Mouse (Mus musculus): ENCODE measurements at regions not wholly inside any gene's neighbourhood (a gene's known extent, or its start where the extent isn't known, plus 50 kb on each side); places are given as distances from the start of the nearest gene placed in this dataset.

DNA sequence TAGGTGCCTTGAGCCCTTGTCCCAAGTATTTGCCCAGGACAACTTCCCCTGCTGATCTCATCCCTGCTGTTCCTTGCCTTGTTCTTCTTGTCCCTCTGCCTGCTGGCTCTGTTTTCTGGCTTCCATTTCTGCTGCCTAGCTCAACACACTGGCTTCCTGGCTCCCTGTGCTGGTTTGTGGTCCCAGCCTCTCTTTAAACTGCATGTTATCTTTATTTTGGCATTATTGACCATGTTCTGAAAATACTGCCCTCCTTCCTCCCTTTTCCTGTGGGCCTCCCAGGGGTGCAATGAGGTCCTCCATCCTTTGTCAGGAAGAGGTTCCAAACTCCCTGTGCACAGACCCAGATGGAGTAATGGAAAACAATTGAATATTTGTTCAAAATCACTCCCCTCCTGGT is 97.9 kb upstream of the Arhgap32 start:
- Histone ChIP-seq H3K36me3 (replicated peaks) (no peaks in the 10 kb centered on the region), H3K4me3 (no peak overlapping the region), H3K27ac (no peak overlapping the region), H3K4me1 (peaks cover 25% of the 10 kb centered on the region), H3K27me3 (ENCODE audit: poor library complexity, severe bottlenecking) (no peaks in the 10 kb centered on the region), H3K9me3 (no peaks in the 10 kb centered on the region)
- DNase-seq (ENCODE audit: extremely low spot score, low spot score): no peak

DNA sequence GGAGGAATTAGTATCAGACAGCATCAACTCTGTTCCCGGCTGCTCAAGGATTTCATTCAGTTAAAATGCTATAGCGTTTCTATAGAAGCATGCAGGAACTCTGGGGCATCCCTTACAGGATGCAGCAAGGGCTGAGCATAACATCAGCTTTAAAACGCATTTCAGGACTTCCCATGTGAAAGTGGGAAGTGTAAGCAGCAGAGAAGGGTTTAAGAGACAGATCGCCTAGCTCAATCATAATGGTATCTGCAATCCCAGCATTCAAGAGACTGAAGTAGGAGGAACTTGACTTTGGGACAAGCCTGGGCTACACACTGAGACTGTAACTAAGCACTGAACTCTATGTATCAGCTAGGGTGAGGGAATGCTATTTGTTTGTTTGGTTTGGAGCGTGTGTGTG is 96.2 kb upstream of the Arhgap32 start:
- 89% methylated on average over 5 of the region's 5 CpGs for WGBS
- no peak overlapping the region for H3K27ac ChIP-seq
- no peaks in the 10 kb centered on the region for H3K9me3 ChIP-seq
- no peaks in the 10 kb centered on the region for H3K27me3 ChIP-seq (ENCODE audit: poor library complexity, severe bottlenecking)
- no peak for DNase-seq (ENCODE audit: extremely low spot score, low spot score)
- no peak overlapping the region for H3K4me3 ChIP-seq
- H3K36me3 ChIP-seq (replicated peaks): no peaks in the 10 kb centered on the region
- H3K4me1 ChIP-seq: peaks cover 26% of the 10 kb centered on the region

DNA sequence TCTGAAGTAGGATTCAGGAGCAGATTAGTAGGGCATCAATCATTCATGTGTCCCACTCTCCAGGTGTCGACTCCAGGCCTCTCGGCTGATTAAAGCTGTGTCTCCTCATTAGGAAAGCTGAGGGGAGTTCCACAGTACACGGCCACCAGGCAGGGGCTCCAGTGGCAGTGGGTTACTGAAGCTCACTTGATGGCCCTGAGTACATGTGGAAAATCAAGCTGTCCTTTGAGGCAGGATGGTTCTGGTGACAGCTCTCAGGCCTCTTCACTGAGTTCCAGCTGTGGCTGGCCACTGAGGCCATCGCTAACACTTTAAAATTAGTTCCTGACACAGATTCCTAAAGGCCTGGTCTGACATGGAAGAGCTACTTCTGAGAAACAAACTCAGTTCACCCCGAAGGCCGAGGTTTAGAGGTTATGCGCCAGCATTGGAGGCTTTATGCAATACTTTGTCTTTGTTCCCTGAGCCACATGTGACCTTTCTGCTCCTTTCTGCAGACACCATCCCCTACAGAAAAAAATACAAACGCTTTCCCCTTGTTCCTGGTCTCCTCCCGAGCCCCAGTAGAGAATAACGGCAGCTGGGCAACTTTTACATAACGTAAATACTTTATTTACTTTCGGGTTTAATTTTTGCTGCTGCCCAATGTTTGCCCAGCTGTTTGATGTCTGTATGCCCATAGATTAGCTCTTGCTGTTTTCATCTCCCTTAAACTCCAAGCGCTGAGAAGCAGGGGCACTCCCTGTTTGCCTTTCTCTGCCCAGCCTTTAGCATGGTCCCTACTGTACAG is 94.8 kb upstream of the Arhgap32 start:
- Histone ChIP-seq H3K27ac (peak overlapping the region; percentile 74), H3K4me1 (peaks cover 27% of the 10 kb centered on the region), H3K9me3 (no peaks in the 10 kb centered on the region), H3K36me3 (replicated peaks) (no peaks in the 10 kb centered on the region), H3K27me3 (ENCODE audit: poor library complexity, severe bottlenecking) (no peaks in the 10 kb centered on the region), H3K4me3 (no peak overlapping the region)
- WGBS: 37% methylated on average over 13 of the region's 13 CpGs
- peak; percentile 20 for DNase-seq (ENCODE audit: extremely low spot score, low spot score)

DNA sequence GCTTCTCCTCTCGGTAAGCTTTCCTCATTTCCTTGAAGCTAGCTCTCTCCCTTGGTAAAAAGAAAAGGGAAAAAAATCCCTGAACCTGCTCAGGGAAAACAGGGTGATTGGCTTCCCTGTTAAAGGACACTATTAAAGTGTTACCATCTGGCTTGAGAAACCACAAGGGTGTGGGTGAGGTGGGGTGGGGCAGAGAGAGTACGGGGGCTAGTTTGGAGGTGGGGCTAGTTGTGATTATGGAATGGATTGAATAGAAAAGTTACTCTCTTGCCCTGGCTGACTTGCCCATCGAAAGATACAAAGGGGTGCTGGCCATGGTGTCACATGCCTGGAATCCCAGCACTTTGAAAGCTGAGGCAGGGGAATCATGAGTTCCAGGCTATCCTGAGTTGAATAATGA is 94.2 kb upstream of the Arhgap32 start:
- Histone ChIP-seq H3K9me3 (no peaks in the 10 kb centered on the region), H3K36me3 (replicated peaks) (no peaks in the 10 kb centered on the region), H3K4me1 (peaks cover 21% of the 10 kb centered on the region), H3K4me3 (no peak overlapping the region), H3K27me3 (ENCODE audit: poor library complexity, severe bottlenecking) (no peaks in the 10 kb centered on the region), H3K27ac (peak overlapping the region; percentile 74)
- WGBS: 43% methylated on average over 3 of the region's 3 CpGs
- no peak for DNase-seq (ENCODE audit: extremely low spot score, low spot score)

DNA sequence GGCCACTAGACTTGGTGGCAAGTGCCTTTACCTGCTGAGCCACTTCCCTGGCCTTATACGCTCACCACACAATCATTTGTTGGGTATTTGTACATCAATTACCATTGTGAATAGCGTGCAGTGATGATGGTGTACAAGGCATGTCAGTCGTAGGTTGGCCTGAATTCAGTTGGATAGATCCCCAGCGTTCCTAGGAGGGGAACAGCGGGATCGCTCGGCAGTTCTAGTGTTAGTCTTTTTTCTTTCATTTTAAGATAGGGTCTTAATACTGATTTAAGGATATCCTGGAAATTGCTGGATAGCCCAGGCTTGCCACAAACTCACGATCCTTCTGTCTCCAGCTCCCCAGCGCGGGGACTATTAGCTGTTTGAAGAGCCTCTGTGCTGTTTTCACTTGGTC is 92.9 kb upstream of the Arhgap32 start:
- H3K36me3 ChIP-seq (replicated peaks): no peaks in the 10 kb centered on the region
- no peaks in the 10 kb centered on the region for H3K9me3 ChIP-seq
- peaks cover 20% of the 10 kb centered on the region for H3K4me1 ChIP-seq
- 90% methylated on average over 10 of the region's 10 CpGs for WGBS
- H3K4me3 ChIP-seq: no peak overlapping the region
- H3K27ac ChIP-seq: no peak overlapping the region
- no peak for DNase-seq (ENCODE audit: extremely low spot score, low spot score)
- no peaks in the 10 kb centered on the region for H3K27me3 ChIP-seq (ENCODE audit: poor library complexity, severe bottlenecking)

DNA sequence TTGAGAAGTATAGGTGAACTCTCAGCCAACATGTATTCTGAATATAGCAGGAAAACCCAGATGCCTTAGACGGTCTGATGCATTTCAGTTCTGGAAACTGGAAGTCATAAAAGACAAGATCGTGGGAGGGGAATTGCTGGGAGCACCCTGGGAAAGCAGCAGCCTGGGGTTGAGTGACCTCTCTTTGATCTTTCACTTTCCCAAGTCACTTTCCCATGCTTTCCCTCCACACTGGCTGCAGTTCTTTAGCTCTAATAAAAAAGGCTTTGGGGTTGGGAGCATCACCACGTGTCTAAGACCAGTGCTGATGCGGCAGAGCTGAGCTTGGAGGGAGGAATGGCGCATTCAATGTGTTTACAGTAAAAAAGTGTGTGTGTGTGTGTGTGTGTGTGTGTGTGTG is 91.2 kb upstream of the Arhgap32 start:
- no peaks in the 10 kb centered on the region for H3K36me3 ChIP-seq (replicated peaks)
- WGBS: 68% methylated on average over 5 of the region's 5 CpGs
- H3K4me3 ChIP-seq: no peak overlapping the region
- H3K27ac ChIP-seq: no peak overlapping the region
- peaks cover 23% of the 10 kb centered on the region for H3K4me1 ChIP-seq
- H3K9me3 ChIP-seq: no peaks in the 10 kb centered on the region
- DNase-seq (ENCODE audit: extremely low spot score, low spot score): no peak
- no peaks in the 10 kb centered on the region; the same call in 1 of the 2 replicates for H3K27me3 ChIP-seq (ENCODE audit: poor library complexity, severe bottlenecking)

DNA sequence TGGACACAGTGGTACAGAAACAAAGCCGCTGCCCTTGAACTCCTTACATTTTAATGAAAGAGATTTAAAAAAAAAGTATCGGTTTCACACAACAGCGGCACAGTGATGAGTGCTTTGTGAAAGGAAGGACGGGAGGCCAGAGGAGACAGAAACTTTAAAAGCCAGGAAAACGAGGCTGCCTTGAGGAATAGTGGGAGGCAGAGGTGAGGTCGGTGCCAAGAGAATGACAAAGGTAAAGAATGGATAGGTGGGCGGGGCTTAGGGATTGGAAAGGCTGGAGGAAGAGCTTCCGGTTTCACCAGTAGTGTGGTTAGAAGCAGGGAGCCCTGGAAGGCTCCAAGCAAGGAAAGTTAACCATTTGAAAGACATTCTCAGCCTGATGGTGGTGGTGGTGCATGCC is 88.0 kb upstream of the Arhgap32 start:
- no peak overlapping the region for H3K27ac ChIP-seq
- WGBS: 39% methylated on average over 8 of the region's 8 CpGs
- no peaks in the 10 kb centered on the region for H3K9me3 ChIP-seq
- H3K27me3 ChIP-seq (ENCODE audit: poor library complexity, severe bottlenecking): peaks cover 17% of the 10 kb centered on the region
- no peaks in the 10 kb centered on the region for H3K36me3 ChIP-seq (replicated peaks)
- H3K4me3 ChIP-seq: no peak overlapping the region
- no peak for DNase-seq (ENCODE audit: extremely low spot score, low spot score)
- H3K4me1 ChIP-seq: peaks cover 22% of the 10 kb centered on the region

DNA sequence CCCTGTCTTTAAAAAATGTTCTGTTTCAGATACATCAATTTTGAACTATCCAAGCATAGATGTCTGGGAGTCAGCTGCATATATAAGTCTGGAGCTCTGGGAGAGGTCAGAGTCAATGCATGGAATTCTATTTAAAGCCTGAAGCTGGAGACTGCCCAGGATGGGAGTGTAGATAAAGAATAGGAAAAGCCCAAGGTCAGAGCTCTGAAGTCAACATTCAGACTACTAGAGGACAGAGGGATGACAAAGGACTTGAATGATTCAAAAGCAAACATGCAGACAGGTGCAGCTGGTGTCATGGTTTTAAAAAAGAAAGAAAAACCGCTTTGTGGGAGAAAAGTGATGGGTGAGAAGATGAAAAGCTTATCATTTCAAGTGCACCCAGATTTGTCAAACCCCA is 86.9 kb upstream of the Arhgap32 start:
- H3K27ac ChIP-seq: no peak overlapping the region
- no peaks in the 10 kb centered on the region for H3K9me3 ChIP-seq
- no peaks in the 10 kb centered on the region for H3K36me3 ChIP-seq (replicated peaks)
- H3K4me3 ChIP-seq: no peak overlapping the region
- no peak for DNase-seq (ENCODE audit: extremely low spot score, low spot score)
- 73% methylated on average over 1 of the region's 1 CpGs for WGBS
- peaks cover 17% of the 10 kb centered on the region for H3K27me3 ChIP-seq (ENCODE audit: poor library complexity, severe bottlenecking)
- H3K4me1 ChIP-seq: peaks cover 32% of the 10 kb centered on the region

DNA sequence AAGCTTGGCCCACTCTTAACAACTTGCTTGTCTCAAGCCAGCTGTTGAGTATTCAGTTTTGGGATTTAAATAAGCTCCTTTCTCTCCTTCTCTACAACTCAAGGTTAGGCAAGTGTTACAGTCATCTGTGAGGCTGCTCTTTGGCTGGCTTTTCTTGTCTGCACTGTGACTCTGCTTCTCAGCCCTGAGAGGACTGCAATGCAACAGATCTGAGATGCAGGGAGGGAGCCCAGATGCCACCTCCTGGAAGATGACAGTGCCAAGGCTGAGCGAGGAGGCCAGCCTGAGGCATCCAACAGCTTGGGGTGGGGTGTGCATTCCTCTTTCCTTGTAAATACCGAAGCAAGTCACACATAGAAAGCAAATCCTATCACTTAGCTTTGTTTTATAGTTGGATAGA is 86.2 kb upstream of the Arhgap32 start:
- H3K27me3 ChIP-seq (ENCODE audit: poor library complexity, severe bottlenecking): peaks cover 17% of the 10 kb centered on the region
- 69% methylated on average over 2 of the region's 2 CpGs for WGBS
- no peak for DNase-seq (ENCODE audit: extremely low spot score, low spot score)
- H3K36me3 ChIP-seq (replicated peaks): no peaks in the 10 kb centered on the region
- no peak overlapping the region for H3K4me3 ChIP-seq
- no peaks in the 10 kb centered on the region for H3K9me3 ChIP-seq
- H3K27ac ChIP-seq: no peak overlapping the region
- peaks cover 39% of the 10 kb centered on the region for H3K4me1 ChIP-seq

DNA sequence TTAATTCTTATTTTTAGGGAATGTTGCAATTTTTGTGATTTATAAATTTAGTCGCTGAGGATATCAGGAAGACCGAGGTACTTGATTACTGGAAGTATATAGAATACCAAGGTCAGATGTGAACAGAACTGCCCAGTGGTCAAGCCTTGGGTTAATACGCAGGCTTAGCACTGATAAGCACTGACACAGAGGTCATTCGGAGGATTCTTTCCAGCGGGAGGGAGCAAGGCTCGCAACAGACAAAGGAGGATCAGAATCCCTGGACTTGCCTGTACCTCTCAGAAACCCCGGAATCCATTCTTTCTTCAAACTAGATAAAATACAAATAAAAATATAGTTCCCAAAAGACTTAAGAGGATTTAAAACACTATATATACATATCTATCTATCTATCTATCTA is 85.7 kb upstream of the Arhgap32 start:
- DNase-seq (ENCODE audit: extremely low spot score, low spot score): no peak
- no peak overlapping the region for H3K4me3 ChIP-seq
- peaks cover 41% of the 10 kb centered on the region for H3K4me1 ChIP-seq

DNA sequence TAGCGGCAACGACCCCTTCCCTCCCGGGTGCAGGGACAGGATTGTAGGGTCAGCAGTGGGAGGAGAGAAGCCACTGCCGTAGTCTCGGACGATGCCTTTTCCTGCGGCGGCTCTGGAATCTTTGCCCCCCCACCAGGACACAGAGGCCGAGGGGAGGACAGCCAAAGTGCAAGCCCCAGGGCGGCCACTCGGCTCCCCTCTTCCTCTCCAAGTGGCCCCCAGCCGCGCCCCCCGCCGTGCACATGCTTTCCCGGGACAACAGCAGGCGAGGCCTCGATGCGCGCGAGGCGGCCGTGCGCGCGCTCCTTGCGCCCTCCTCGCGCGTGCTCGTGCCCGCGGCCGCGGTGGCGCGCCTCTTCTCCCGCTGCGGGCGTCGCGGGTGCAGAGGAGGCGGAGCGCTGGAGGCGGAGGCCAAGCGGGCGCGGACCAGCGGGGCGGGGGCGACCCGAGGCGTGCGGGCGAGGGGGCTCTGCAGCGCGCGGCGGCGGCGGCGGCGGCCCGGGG is 83.9 kb upstream of the Arhgap32 start:
- Histone ChIP-seq H3K27me3 (ENCODE audit: poor library complexity, severe bottlenecking) (peaks cover 17% of the 10 kb centered on the region), H3K9me3 (no peaks in the 10 kb centered on the region), H3K36me3 (replicated peaks) (no peaks in the 10 kb centered on the region), H3K27ac (peak overlapping the region; percentile 93), H3K4me3 (peak overlapping the region; percentile 85), H3K4me1 (peaks cover 41% of the 10 kb centered on the region)
- under 1% methylated on average over 64 of the region's 64 CpGs for WGBS
- peak; percentile 86 for DNase-seq (ENCODE audit: extremely low spot score, low spot score)

More for the DNA sequence above, 85.7 kb upstream of the Arhgap32 start:
- H3K27me3 ChIP-seq (ENCODE audit: poor library complexity, severe bottlenecking): peaks cover 17% of the 10 kb centered on the region
- H3K9me3 ChIP-seq: no peaks in the 10 kb centered on the region
- no peak overlapping the region for H3K27ac ChIP-seq
- 69% methylated on average over 7 of the region's 7 CpGs for WGBS
- H3K36me3 ChIP-seq (replicated peaks): no peaks in the 10 kb centered on the region

DNA sequence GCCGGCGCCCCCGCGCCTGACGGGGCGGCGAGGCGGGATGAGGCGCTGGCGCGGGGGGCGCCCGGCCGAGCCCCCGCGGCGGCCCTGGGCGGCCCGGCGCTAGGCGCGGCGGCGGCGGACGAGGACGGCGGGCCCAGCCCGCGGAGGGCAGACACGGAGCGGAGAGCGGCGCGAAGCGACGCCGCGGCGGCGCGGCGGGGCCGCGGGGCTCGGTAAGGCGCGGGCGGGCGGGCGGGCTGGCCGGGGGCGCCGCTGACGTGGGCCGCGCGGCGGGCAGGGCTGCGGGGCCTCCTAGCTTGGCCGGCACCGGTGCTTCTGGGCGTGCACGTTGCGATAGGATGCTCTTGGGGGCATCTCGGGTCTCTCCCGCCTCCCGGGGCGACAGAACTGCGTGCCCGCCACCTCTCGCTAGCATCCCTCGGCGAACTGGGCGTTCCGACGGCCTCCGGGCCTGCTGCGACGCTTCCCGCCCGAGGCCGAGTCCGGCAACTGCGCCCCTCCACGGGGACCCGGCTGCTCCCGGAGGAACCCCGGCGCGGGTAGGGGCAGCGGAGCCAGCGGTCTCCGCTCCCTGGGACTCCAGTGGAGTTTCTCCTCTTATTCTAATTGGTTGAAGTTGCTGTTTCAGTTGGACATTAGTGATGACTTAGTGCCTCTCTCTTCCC is 83.3 kb upstream of the Arhgap32 start:
- WGBS: 2% methylated on average over 94 of the region's 94 CpGs
- H3K27me3 ChIP-seq (ENCODE audit: poor library complexity, severe bottlenecking): peaks cover 17% of the 10 kb centered on the region
- DNase-seq (ENCODE audit: extremely low spot score, low spot score): peak; percentile 55
- no peaks in the 10 kb centered on the region for H3K9me3 ChIP-seq
- H3K36me3 ChIP-seq (replicated peaks): no peaks in the 10 kb centered on the region
- H3K27ac ChIP-seq: peak overlapping the region; percentile 93
- H3K4me1 ChIP-seq: peaks cover 45% of the 10 kb centered on the region
- H3K4me3 ChIP-seq: peak overlapping the region; percentile 85

DNA sequence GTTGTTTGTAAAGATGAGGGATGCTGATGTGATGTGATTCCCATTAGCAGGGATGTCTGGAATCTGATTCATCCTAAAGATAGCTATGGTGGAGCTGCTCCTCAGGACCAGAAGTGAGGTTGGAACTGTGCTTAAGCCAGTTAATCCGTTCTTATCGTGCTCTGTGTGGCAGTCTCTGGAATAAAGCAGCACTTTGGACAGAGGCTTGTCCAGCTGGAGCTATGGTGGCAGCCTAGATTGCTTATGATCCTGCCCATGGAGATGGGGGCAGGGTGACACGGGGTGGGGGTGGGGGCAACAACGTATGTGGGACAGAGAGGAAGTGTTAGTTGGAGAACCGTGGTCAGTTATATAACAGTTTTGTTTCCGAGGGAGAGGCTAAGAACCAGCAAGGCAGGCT is 82.0 kb upstream of the Arhgap32 start:
- no peak for DNase-seq (ENCODE audit: extremely low spot score, low spot score)
- Histone ChIP-seq H3K4me1 (peaks cover 53% of the 10 kb centered on the region), H3K36me3 (replicated peaks) (no peaks in the 10 kb centered on the region), H3K4me3 (peak overlapping the region; percentile 85), H3K27ac (no peak overlapping the region), H3K9me3 (no peaks in the 10 kb centered on the region), H3K27me3 (ENCODE audit: poor library complexity, severe bottlenecking) (peaks cover 17% of the 10 kb centered on the region)
- WGBS: 20% methylated on average over 6 of the region's 6 CpGs
